Mouse (Mus musculus) adrenal gland, postnatal 14 days (tissue): ENCODE measurements around the gene Megf8. TPM values are rescaled to one million over a fixed set of nuclear protein-coding genes. Genes with fewer than 3 reads are reported as not detected.
"Not testable (repeated sequence)": the region's sequence is repeated elsewhere in the genome, so short reads cannot be mapped to it uniquely, and the experiment has no call there.

Experiments used
- DNase-seq: peaks from one replicate; pipeline ENCODE4 v3.0.0; 2021; ENCODE audit warnings: mixed read lengths
- total RNA-seq: library from RNA; stranded (reverse); gene quantifications from 2 replicates; pipeline ENCODE4 v1.2.3, GENCODE M21; 2021

Gene Megf8
- total RNA-seq, 1 experiment from 2014 or later = 39.7 TPM

DNA sequence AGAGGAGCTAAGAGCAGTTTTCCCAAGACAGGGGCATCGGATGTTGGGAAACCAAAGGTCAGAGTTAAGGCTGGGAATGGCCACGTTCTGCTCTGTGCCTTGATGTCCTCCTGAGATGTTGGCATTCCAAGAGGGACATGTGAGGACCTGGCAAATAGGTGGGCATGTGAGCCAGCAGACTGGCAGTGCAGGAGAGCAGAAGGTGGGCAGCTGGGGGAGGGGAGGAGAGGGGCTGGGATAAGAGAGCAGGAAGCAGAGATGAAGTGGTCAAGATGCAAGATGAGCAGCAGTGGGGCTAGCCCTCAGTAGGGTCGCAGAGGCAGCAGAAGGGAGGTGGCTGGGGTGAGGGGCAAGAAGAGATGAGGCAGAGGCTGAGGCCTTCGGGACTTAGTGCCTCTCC lies 66.9 kb downstream of the Megf8 start:
- DNase-seq = peak; percentile 2

- DNase-seq = peak; percentile 17
Observed at GRCm38 (mm10) chr7:25384318-25384717, 67.4 kb downstream of the Megf8 start.

DNA sequence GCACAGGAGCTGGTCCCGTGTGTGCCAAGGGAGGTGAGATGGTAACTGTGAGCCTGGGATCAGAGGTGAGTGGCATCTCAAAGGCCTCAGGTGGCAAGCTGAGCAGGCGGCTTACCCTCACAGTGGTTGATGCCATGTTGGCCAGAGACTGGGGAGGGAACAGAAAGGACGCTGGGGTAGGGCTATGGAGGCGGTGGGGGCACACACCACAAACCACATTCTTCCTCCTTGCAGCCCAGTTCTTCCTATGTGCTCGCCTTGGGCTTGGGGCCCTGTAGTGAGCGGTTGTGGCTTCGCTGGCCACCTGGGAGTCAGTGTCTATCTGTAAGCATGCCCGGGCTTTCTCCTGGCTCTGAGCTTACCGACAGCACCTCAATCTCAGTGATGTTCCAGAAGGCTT lies 67.9 kb downstream of the Megf8 start:
- DNase-seq = no peak

DNA sequence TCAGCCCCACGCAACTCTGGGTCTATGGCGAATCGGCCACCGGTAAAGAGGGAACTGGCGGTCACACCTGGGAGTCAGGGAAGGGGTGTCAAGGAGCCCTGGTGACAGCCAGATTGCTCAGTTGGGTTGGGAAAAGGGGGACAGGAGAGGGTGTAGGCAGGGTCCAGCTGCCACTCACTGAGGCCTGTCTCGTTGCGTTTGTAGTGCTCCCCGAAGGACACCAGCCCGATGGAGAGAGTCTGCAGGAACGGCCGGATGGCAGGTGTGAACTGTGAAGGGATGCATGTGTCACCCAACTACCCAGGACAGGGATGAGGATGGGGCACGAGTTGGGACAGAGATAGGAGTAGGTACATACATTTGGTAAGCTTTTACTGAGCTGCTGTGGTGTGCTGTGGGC lies 68.3 kb downstream of the Megf8 start:
- no peak for DNase-seq

DNA sequence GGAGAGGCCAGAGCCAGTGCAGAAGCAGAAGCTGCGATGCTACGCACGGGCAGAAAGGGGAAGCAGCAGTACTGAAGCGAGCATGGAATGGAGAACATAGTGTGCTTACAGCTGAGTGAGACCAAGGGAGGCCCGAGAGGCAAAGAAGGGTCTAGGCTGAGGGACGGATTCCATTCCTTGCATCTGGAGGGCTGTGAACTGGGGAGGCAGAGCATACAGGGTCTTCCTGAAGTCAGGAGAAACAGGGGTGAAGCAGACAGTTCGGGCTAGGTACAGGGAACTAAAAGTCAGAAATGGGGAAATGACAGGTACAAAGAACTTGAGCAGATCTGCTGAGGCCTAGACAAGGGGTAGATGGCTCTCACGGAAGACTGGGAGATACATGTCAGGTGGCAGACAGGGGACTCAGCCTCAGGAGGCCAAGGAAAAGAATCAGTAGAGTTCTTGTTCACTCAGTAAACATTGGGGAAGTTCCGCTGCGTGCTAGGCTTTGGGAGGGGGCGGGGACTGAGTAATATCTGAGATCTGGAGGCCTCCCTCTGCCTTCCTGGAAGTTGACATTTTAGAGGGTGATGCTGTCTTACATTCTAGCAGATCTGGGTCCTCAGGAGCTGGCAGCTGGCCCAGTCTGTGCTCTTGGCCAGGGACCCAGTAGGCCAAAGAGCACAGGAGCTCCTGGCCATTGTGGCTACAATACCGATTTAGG lies 69.0 kb downstream of the Megf8 start:
- DNase-seq = peak; percentile 90

- peak; percentile 76 for DNase-seq
Observed at GRCm38 (mm10) chr7:25387811-25388440, 71.0 kb downstream of the Megf8 start.

DNA sequence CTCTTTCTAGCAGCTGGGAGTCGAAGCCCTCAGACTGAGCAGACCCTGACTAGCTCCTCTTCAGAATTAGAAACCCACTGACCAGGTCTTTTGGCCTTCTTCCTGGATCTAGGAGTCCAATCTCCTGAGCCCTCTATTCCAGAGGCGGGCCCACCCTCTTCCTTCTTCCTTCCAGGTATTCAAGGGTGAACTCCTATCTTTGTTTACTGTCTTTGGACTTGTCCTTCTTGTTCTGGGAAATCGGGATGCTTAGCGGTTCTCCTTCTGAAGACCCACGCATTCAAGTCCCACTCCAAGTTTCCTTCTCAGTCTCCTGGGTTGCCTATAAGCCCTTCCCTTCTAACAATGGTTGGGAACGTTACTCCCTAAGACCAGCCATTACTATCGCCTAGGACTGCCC lies 72.0 kb downstream of the Megf8 start:
- DNase-seq = no peak

- DNase-seq = peak; percentile 87
Observed at GRCm38 (mm10) chr7:25390054-25390770, 73.2 kb downstream of the Megf8 start.

GRCm38 (mm10) chr7:25390986-25391385 lies 74.0 kb downstream of the Megf8 start:
- DNase-seq = peak; percentile 81

- DNase-seq = peak; percentile 67
Observed at GRCm38 (mm10) chr7:25391856-25392453, 75.0 kb downstream of the Megf8 start.

GRCm38 (mm10) chr7:25392851-25393250 lies 75.9 kb downstream of the Megf8 start:
- no peak for DNase-seq

- DNase-seq = peak; percentile 72
Observed at GRCm38 (mm10) chr7:25393451-25394210, 76.7 kb downstream of the Megf8 start.

- DNase-seq = peak; percentile 61
Observed at GRCm38 (mm10) chr7:25394754-25395153, 77.8 kb downstream of the Megf8 start.

- no peak for DNase-seq
Observed at GRCm38 (mm10) chr7:25395186-25395557, 78.2 kb downstream of the Megf8 start.

- peak; percentile 98 for DNase-seq
Observed at GRCm38 (mm10) chr7:25395558-25396521, 78.9 kb downstream of the Megf8 start.

DNA sequence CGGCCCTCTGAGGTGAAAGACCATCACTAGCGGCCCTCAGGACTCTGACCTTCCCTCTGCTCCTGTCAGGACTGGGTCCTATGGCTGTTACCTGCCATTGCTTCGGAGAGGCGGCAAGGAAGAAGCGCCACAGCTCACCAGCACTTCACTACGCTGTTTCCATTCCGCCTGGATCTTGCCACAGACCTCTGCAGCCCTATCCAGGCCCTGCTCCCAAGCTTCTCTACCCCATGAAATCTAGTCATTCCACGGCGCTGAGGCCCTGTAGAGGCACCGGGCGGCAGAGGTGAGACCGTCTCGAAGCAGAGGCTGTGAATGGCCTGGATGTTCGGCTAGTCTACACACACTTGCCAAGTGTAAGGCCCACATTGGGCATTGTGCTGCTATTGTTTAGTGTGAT lies 79.7 kb downstream of the Megf8 start:
- no peak for DNase-seq

GRCm38 (mm10) chr7:25398610-25399009 lies 81.6 kb downstream of the Megf8 start, which contains the start of gene Lipe:
Lipe (minus strand) TSS chr7:25398710.
- DNase-seq = no peak

DNA sequence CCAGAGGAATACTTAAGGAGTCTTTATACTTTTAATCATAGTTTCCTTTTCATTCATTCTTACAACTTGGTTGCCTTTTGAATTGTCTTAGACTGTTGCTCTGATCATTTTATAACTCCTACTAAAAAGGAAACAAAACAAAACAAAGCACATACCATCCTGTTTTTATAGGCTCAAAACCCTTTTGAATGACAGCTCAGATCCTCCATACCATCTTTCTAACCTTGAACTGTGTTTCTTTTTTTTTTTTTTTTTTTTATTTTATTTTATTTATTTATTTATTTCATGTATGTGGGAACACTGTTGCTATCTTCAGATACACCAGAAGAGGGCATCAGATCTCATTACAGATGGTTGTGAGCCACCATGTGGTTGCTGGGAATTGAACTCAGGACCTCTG lies 82.1 kb downstream of the Megf8 start:
- DNase-seq = not testable (repeated sequence)

- no peak for DNase-seq
Observed at GRCm38 (mm10) chr7:25401551-25401950, 84.6 kb downstream of the Megf8 start.

DNA sequence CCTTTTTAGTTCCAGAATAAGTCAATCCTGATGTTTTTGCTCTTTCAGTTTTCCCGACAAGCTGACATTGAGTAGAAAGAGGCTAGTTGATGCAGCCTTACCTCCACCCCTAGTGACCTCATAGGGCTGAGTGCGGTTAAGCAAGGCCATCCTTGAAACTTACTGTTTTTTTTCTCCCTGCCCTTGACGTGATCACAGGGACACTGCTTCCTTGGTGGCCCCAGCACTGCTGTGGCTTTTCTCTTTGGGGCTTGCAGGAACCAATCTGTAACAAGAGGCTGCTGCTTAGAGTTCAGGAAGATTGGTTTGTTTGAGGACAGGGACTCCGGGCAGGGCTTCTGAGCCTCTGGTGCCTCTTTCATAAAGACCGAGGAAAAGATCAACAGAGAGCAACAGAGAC lies 85.0 kb downstream of the Megf8 start:
- DNase-seq = peak; percentile 76

DNA sequence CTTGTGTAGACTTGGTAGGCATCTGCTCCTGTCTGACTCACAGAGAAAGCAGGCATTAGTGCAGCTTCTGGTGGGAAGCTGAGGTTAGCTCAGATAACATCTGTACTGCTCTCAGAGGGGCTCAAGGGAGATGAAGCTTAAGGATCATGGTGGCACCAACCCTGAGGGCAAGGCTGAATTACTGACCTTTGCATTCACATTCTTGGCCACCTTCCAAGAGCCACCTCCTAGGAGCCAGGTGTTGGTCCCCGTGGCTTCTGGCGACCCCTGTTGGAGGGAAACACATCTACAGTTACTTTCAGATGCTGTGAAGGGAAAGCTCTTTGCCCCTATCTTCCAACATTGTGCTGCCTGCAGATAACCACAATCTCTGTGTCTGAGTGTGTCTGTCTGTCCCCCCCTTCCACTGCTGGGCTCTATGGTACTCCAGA lies 85.7 kb downstream of the Megf8 start:
- peak; percentile 86 for DNase-seq
